Mouse (Mus musculus) testis, postnatal 14 days (tissue): Measurements from ENCODE around the gene Dip2b.

Experiments used
- DNase-seq: peaks from one replicate; pipeline ENCODE4 v3.0.0; 2021; ENCODE audit warnings: low spot score

Dip2b gene

GRCm38 (mm10) chr15:100129151-100129790 is 90.8 kb downstream of the Dip2b start:
- no peak for DNase-seq

- no peak for DNase-seq
Measured at GRCm38 (mm10) chr15:100139665-100140064, 101.2 kb downstream of the Dip2b start.

GRCm38 (mm10) chr15:100140428-100140827 is 102.0 kb downstream of the Dip2b start:
- no peak for DNase-seq

DNA sequence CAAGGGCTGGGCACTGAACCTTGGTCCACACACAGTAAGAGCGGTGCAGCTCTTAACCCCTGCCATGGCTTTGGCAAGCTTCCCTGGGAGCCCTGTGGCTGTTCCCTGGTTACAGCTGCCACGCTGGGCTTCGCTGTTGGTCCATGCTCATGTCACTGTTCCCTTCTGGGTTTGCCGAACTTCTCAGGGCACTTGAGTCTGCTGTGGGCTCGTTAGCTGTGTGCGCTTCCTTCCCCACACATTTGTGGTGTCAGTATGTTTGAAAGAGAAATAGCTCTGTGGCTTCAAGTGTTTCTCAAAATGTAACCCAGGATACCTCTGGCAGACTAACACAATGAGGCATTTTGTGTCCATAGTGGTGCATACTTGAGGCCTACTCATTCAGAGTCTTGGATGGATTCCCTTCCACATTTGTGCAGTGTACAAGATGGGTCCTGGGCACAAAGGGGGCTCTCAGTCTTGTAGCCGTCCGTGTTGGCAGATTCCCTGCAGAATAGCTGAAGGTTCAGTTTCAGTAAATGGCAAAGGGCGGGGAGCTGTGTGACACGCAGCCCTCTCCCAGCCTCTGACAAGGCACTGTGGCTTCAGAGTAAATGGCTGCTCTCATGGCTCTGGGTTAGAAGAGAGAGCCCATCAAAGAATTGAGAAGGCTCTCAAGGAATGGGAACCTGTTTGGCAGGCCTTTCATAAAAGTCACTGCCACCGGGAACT is 104.8 kb downstream of the Dip2b start:
- no peak for DNase-seq

- DNase-seq, result no peak
Measured at GRCm38 (mm10) chr15:100144854-100145824, 106.7 kb downstream of the Dip2b start.

DNA sequence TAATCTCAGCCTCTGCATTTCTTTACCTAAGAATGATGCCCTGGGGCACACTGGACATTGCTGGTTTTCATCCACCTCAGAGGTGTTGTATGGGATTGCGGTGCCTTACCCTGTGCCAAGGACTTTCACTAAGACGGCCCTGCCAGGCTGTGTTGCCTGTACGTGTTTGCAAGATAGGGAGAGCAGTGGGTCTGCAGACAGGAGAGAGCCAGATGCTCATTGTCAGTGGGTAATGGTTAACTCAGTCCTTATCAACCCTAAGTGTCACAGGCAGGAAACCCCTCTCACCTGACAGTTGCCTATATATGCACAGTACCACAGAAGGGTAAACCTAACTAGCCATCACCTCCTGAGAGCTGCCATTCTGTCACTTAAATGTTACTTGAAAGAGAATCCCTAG is 107.5 kb downstream of the Dip2b start:
- DNase-seq, result no peak

- no peak for DNase-seq
Measured at GRCm38 (mm10) chr15:100150593-100150992, 112.1 kb downstream of the Dip2b start.

DNA sequence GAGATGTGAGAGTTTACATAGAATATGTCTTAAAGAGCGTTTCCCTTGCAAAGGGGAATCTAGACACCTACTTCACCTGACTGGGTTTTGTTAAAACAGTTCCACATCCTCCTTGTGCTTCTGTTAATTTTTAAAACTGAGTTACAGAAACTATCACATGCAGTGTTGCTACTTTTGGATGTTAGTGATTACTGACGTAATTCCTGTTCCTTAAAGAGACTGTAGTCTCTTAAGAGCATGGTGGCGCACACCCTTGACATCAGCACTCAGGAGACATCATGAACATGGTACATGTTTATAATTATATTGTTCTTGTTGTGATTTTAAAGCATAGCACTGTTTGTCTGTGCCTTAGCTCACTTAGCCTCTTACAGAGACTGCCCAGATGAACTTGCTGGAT is 113.9 kb downstream of the Dip2b start:
- no peak for DNase-seq

GRCm38 (mm10) chr15:100153024-100153423 is 114.6 kb downstream of the Dip2b start:
- no peak for DNase-seq

DNA sequence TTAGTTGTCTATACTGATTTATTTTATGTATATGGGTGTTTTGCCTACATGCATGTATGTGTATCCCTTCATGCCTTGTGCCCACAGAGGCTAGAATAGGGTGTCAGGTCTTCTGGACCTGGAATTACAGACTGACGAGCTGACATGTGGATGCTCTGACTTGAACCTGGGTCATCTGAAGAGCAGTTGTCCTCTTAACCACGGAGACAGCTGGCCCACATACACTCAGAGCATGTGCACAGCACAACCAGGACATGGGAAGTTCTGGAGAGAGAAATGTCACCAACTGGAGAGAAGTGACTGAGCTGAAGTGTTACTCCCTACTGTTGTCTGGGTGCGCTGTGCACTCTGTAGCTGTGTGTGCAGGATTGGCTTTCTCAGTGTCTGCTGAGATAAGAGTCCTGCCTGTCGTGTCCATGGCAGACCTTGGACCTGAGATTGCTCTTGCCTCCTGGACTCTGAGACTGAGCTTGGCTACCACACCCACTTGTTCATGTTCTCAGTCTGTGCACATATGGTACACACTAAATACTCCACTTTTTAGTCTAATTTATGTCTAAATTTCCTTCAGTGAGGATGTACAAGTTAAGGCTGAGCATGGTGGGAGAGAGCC is 117.7 kb downstream of the Dip2b start:
- DNase-seq, result no peak

GRCm38 (mm10) chr15:100156781-100157470 is 118.5 kb downstream of the Dip2b start:
- DNase-seq, result peak; percentile 30

GRCm38 (mm10) chr15:100158985-100159384 is 120.5 kb downstream of the Dip2b start:
- DNase-seq, result no peak

DNA sequence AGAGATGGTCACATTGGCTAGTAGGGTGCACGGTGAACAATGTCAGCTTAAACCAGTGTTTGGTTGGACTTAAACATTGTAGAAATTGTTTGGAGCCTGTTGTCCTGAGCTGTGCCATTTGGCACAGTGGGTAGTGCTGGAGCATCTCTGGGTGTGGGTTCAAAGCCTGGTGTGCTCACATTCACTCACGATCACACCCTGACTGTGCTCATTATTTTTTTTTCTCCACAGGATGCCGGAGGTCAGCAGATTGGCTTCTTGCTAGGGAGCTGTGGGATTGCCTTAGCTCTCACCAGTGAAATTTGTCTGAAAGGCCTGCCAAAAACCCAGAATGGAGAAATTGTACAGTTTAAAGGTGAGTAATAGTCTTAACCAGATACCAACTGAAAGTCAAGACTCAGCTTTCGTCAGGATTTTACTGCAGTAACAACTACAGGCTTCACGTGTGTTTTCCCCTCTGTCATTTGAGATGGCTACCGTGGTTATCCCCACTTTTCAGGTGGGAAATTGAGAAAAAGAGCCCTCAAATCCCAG is 123.3 kb downstream of the Dip2b start:
- DNase-seq, result no peak

DNA sequence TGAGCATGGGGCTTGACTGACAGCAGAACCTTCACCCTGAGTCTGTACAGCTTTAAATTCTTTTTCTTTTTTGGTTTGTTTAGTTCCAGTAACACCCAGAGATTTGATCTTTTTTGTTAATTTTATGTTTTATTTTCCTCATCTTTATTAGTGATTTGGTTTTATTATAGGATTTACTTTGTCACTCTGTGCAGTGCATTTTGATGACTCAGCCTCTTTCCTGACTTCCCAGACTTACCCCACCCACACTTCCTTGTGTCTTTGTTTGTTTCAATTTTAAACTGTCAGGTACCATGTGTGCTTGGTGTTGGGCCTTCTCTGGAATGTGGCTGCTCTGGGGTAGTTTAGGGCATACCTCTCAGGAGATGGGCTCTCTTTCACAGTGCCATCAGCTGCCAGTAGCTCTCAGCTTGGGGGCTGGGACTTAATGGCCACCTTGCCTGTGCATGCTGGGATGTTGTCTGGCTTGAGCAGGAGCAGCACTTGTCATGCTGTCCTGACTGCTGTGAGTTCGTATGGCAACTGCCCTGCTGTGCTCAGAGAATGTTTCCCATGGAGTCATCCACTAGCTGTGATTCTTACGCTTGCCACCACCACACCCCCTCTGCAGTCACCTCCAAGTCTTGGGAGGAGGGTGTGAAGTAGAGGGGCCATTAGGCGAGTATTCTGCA is 125.1 kb downstream of the Dip2b start:
- DNase-seq, result no peak

DNA sequence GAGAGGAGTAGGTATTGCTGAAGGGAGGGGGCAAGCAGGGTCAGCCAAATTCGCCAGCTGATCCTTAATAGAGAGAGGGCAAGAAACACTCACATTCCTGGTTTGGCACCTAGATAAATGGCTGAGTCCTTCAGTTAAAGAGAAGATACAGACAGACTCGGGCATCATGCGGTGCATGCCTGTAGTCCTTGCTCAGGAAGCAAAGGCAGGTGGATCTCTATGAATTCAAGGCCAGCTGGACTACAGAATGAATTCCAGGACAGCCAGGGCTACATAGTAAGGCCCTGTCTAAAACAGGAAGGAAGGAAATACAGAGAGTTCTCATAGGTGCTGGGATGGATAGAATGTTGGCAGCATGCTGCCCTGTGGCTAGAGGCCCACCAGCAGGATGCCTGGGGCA is 128.0 kb downstream of the Dip2b start:
- DNase-seq, result no peak

- peak; percentile 73 for DNase-seq
Measured at GRCm38 (mm10) chr15:100167791-100168190, 129.3 kb downstream of the Dip2b start.

GRCm38 (mm10) chr15:100168191-100168606 is 129.7 kb downstream of the Dip2b start:
- DNase-seq, result no peak

DNA sequence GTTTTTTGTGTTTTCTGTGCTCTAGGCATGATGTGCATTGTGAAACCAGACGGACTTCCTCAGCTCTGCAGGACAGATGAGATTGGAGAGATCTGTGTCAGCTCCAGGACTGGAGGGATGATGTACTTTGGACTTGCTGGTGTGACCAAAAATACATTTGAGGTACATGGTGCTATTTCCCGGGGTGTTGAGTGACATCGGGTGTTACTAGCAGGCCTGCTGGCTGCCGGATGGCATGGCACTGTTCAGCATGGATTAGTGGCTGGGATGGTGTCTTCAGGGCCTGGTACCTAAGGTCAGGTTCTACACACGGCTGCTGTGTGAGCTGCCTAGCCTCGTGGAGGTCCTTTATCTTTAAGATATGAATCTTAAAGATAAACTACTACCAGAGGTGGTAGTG is 136.7 kb downstream of the Dip2b start:
- no peak for DNase-seq

GRCm38 (mm10) chr15:100177167-100177566 is 138.7 kb downstream of the Dip2b start:
- no peak for DNase-seq

DNA sequence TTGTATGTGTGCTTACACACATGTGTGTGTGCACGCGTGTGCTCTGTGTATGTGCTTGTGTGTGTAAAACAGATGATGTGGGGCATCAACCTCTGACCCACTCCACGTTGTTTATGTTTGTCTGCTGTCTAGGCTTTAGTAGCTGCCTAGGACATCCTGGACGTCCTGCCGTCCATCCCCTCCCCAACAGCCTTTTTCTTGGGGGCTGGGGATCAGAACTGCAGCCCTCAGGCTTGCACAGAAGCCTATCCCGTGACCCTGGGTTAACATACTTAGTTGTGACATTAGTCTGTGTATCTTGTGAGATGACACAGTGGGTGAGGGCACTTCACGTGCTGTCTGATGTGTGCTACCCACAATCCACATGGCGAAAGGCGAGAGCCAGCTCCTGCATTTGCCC is 139.1 kb downstream of the Dip2b start:
- DNase-seq, result no peak

DNA sequence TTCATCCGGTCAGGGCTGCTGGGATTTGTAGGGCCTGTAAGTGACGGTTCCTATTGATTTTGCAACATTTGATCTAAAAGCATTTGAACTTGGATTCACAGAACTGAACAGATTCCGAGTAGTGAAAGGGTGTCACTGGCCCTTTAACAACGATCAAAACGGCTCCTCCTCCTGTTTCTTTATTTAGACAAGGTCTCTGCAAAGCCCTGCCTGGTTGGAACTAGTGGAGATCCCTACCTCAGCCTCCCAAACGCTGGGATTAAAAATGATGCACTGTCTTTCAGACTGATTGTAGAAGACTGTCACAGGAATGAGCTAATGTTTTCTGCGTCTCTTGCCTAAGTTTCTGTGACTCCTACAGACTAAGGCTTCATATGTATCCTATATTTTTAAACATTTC is 140.0 kb downstream of the Dip2b start:
- no peak for DNase-seq
